Mouse (Mus musculus) right cerebral cortex, postnatal 14 days (tissue): Measurements from ENCODE around the gene Creld2.

ENCODE experiments used
- DNase-seq: peaks from one replicate; pipeline ENCODE4 v3.0.0; 2022

Creld2 gene

DNA sequence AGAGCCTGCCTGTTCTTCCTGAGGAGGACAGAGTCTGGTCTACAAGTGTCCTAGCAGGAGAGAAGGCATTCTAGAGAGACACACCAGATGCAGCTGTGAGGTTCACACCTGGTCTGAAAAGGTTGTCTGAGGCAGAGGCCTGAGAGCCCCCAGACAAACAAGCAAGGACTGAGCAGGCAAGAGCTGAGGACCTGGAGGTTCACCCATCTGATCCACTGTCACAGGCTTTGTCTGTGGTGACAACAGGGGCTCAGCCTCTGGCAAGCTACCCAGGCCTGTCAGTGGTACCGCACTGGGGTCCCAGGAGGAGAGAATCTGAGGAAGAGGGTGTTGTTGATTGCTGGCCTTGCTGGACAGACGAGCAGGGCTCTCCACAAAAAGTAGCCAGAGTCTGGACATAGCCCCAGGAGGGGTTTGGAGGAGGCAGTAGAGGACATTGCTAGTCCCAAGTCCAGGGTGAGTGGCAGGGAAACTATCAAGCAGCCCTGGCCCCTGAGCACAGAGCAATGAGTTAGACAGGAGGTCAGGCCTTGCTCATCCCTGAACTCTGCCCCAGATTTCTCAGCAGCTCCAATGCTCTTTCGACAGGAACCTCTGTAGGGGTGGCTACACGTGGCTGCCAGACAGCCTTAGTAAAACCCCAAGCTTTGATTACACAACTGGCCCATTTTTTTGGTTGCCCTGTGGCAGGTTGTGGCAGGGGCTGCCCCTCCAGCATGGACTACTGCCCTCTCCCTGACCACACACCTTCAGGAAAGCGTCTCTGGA, 51.2 kb downstream of the Creld2 start:
- no peak for DNase-seq

DNA sequence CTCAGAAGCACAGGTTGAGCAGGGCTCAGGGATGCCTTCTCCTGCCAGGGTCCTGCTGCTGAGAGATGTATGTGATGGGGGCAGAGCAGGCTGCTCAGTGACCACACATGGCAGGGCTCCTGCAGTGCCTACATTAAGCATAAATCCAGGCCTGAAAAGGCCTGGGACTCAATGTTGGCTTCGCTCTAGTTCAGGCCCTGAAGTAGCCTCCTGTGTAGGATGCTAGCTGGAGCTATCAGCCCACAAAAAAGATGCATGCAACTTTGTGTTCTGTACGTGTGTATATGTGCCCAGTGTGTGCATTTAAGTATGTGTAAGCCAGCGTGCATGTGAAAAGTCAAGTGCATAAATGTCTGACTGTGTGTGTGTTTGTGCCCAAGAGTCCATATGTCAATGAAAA, 54.6 kb downstream of the Creld2 start:
- no peak for DNase-seq

DNA sequence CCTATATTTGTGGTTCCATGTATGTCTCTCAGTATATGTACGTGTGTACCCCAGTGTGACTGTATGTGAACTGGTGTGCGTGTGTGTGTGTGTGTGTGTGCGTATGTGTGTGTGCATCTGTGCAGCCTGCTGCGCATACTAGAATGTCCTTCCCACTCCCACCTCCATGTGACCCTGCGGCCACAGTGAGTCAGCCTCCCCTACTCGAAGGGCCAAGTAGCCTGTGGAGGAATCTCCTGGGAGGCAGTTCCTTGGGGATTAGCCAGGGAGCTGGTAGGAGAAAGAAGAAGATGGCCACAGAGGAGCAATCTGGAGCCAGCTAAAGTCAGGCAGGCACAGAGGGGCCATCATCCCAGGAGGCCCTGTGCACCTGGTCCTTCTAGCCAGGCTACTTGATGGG, 55.0 kb downstream of the Creld2 start:
- DNase-seq = no peak

DNA sequence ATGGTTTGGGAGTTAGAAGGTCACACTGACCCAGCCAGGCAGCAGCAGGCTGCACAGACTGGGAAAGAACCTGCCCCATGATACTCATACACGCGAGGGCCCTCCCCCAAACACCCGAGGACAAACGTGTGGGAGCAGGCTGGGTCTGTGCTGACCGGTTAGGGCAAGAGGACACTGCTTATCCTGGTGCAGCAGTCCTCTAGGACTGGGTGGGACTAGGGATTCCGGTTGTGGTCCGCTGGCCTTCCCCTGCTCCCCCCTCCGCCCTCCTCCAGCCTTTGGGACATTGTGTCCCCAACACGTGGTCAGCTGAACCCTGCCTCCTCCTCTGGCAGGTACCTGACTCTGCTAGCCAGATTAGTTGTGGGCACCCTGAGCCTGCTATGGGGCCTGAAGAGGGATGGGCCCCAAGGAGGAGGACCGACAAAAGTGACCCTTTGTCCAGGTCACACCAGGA, 56.2 kb downstream of the Creld2 start:
- no peak for DNase-seq
